Mouse (Mus musculus): ENCODE data around the gene Rere. TPM values are rescaled to one million over a fixed set of nuclear protein-coding genes. Genes with fewer than 3 reads are reported as not detected.

The Rere gene
- total RNA-seq, 2 experiments from 2014 or later = 98.6 to 106 TPM

GRCm38 (mm10) chr4:150406320-150406719 lies 124.9 kb downstream of the Rere start:
- intact Hi-C loops (cut with DNase I) = no loop called here

GRCm38 (mm10) chr4:150406821-150407220 lies 125.4 kb downstream of the Rere start:
- DNase-seq = no peak
- intact Hi-C loops (cut with DNase I) = no loop called here

More at GRCm38 (mm10) chr4:150406320-150406719, 124.9 kb downstream of the Rere start:
- DNase-seq = no peak

GRCm38 (mm10) chr4:150414296-150414695 lies 132.8 kb downstream of the Rere start:
- no peak for DNase-seq
- intact Hi-C loops (cut with DNase I) = no loop called here

- no peak for DNase-seq
- intact Hi-C loops (cut with DNase I) = no loop called here
Observed at GRCm38 (mm10) chr4:150414759-150415158, 133.3 kb downstream of the Rere start.

GRCm38 (mm10) chr4:150415227-150415969 lies 134.0 kb downstream of the Rere start:
- DNase-seq = no peak
- intact Hi-C loops (cut with DNase I) = no loop called here

GRCm38 (mm10) chr4:150420576-150421263 lies 139.3 kb downstream of the Rere start:
- no peak for DNase-seq
- intact Hi-C loops (cut with DNase I) = no loop called here

- DNase-seq = no peak
- intact Hi-C loops (cut with DNase I) = no loop called here
Observed at GRCm38 (mm10) chr4:150426098-150426879, 144.8 kb downstream of the Rere start.

GRCm38 (mm10) chr4:150426880-150427476 lies 145.5 kb downstream of the Rere start:
- intact Hi-C loops (cut with DNase I) = no loop called here
- no peak for DNase-seq

- DNase-seq = no peak
- intact Hi-C loops (cut with DNase I) = no loop called here
Observed at GRCm38 (mm10) chr4:150428762-150429161, 147.3 kb downstream of the Rere start.

GRCm38 (mm10) chr4:150433827-150434574 lies 152.6 kb downstream of the Rere start:
- intact Hi-C loops (cut with DNase I) = no loop called here
- DNase-seq = no peak

GRCm38 (mm10) chr4:150435590-150435989 lies 154.1 kb downstream of the Rere start:
- intact Hi-C loops (cut with DNase I) = no loop called here
- DNase-seq = no peak

GRCm38 (mm10) chr4:150438621-150439020 lies 157.2 kb downstream of the Rere start:
- intact Hi-C loops (cut with DNase I) = no loop called here
- no peak for DNase-seq

GRCm38 (mm10) chr4:150441931-150442330 lies 160.5 kb downstream of the Rere start:
- intact Hi-C loops (cut with DNase I) = no loop called here
- DNase-seq = no peak

- peak; percentile 24 for DNase-seq
- intact Hi-C loops (cut with DNase I) = no loop called here
Observed at GRCm38 (mm10) chr4:150444068-150444467, 162.6 kb downstream of the Rere start.

GRCm38 (mm10) chr4:150446617-150447016 lies 165.2 kb downstream of the Rere start:
- intact Hi-C loops (cut with DNase I) = no loop called here
- DNase-seq = peak; percentile 31

- DNase-seq = no peak
- intact Hi-C loops (cut with DNase I) = no loop called here
Observed at GRCm38 (mm10) chr4:150447517-150447916, 166.1 kb downstream of the Rere start.

GRCm38 (mm10) chr4:150448433-150448832 lies 167.0 kb downstream of the Rere start:
- intact Hi-C loops (cut with DNase I) = no loop called here
- peak; percentile 21 for DNase-seq

- DNase-seq = no peak
- intact Hi-C loops (cut with DNase I) = no loop called here
Observed at GRCm38 (mm10) chr4:150450081-150450691, 168.7 kb downstream of the Rere start.

GRCm38 (mm10) chr4:150452155-150452847 lies 170.9 kb downstream of the Rere start:
- no peak for DNase-seq

More at GRCm38 (mm10) chr4:150452155-150452847, 170.9 kb downstream of the Rere start:
- intact Hi-C loops (cut with DNase I) = no loop called here

Measured in left cerebral cortex, postnatal 4 days (tissue).